Mouse (Mus musculus) liver, postnatal 0 days (tissue): ENCODE measurements at regions not wholly inside any gene's neighbourhood (a gene's known extent, or its start where the extent isn't known, plus 50 kb on each side); places are given as distances from the start of the nearest gene placed in this dataset.

ENCODE experiments used
- CTCF ChIP-seq: sonication (generic); IDR thresholded peaks from 2 replicates; pipeline ENCODE4 v1.5.1; 2016; ENCODE audit warnings: antibody characterized with exemption, low read depth
- EP300 ChIP-seq: IDR thresholded peaks from 2 replicates; pipeline ENCODE4 v1.6.1; 2016; ENCODE audit warnings: antibody characterized with exemption, low read depth, mild to moderate bottlenecking

DNA sequence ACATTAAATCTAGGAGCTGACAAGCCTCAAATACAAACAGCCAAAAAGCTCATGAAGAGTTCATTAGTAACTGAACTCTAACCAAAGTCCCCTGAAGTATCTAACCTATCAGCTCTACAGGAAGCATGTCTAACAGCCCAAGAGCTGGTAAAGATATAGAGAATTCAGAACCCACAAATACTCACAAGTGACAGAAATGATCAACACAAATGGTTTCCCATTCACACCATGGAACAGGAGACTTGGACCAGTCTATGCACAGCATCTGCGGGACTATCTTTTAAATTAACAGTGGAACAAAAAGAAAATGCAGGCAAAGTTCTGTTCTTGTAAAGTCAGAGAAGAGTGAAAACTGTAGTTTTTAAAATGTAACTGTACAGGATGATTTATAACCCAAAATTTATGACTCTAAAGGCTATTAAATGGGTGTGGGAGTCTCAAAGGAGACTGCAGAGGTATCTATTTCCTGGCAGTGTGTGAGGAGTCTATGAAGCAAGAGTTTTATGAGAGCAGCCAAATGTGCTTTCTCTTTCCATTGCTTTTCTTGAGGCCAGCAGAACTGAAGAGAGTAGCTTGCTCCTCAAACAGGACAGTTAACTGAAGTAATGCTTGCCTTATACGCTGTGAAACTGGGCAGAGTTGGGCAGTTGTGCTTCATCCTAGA is 152.7 kb upstream of the Mad2l1 start:
- TF ChIP-seq CTCF = no peak
- no peak for TF ChIP-seq EP300
